Mouse (Mus musculus): ENCODE measurements around the gene Lcn5. TPM values are rescaled to one million over a fixed set of nuclear protein-coding genes. Genes with fewer than 3 reads are reported as not detected.

The Lcn5 gene
- total RNA-seq, 1 experiment from 2014 or later = not detected

Other genes starting within 250 kb of the Lcn5 start
- gene Fut7, start 234.7 kb upstream of the Lcn5 start, total RNA-seq (2017) = 8.9 to 13.9 TPM (median 11.0 TPM) in 3 replicates
- gene Abca2, start 229.2 kb upstream of the Lcn5 start, total RNA-seq (2017) = 16.8 to 46.8 TPM (median 17.5 TPM) in 3 replicates
- not detected in 3 replicates for gene Clic3, start 201.1 kb upstream of the Lcn5 start, total RNA-seq (2017)
- 21.4 to 39.6 TPM (median 32.9 TPM) in 3 replicates for gene Paxx, start 196.9 kb upstream of the Lcn5 start, total RNA-seq (2017)
- not detected in 3 replicates for gene Ptgds, start 187.9 kb upstream of the Lcn5 start, total RNA-seq (2017)
- gene Lcn12, start 164.0 kb upstream of the Lcn5 start, total RNA-seq (2017) = not detected in 3 replicates
- 33.3 to 58.1 TPM (median 38.6 TPM) in 3 replicates for gene Fbxw5, start 157.2 kb upstream of the Lcn5 start, total RNA-seq (2017)
- not detected in 3 replicates for gene C8g, start 156.2 kb upstream of the Lcn5 start, total RNA-seq (2017)
- 16.6 to 29.4 TPM (median 18.0 TPM) in 3 replicates for gene Traf2, start 111.0 kb upstream of the Lcn5 start, total RNA-seq (2017)
- 80.0 to 121 TPM (median 114 TPM) in 3 replicates for gene Edf1, start 100.1 kb upstream of the Lcn5 start, total RNA-seq (2017)
- gene Mamdc4, start 83.1 kb upstream of the Lcn5 start, total RNA-seq (2017) = 2.8 to 6.2 TPM in 2 of 3 replicates, not detected in the other
- gene Phpt1, start 82.7 kb upstream of the Lcn5 start, total RNA-seq (2017) = 0.67 to 1.9 TPM (median 1.1 TPM) in 3 replicates
- gene Ajm1, start 76.2 kb upstream of the Lcn5 start, total RNA-seq (2017) = 0.10 TPM in 1 of 3 replicates, not detected in the others
- gene Rabl6, start 49.4 kb upstream of the Lcn5 start, total RNA-seq (2017) = 42.7 to 71.6 TPM (median 51.7 TPM) in 3 replicates
- gene Ccdc183, start 40.3 kb upstream of the Lcn5 start, total RNA-seq (2017) = not detected in 3 replicates
- 12.4 to 19.4 TPM (median 14.3 TPM) in 3 replicates for gene Tmem141, start 35.9 kb upstream of the Lcn5 start, total RNA-seq (2017)
- not detected in 3 replicates for gene Fcna, start 29.9 kb upstream of the Lcn5 start, total RNA-seq (2017)
- gene Lcn8, start 4.8 kb upstream of the Lcn5 start, total RNA-seq (2017) = not detected in 3 replicates
- not detected in 3 replicates for gene Lcn6, start 18.8 kb downstream of the Lcn5 start, total RNA-seq (2017)
- not detected in 3 replicates for gene Lcn10, start 24.8 kb downstream of the Lcn5 start, total RNA-seq (2017)
- gene Obp2a, start 42.1 kb downstream of the Lcn5 start, total RNA-seq (2017) = not detected in 3 replicates
- 1.5 to 4.4 TPM (median 3.9 TPM) in 3 replicates for gene Bmyc, start 48.8 kb downstream of the Lcn5 start, total RNA-seq (2017)
- gene Obp2b, start 79.1 kb downstream of the Lcn5 start, total RNA-seq (2017) = not detected in 3 replicates
- gene Lcn3, start 107.6 kb downstream of the Lcn5 start, total RNA-seq (2017) = not detected in 3 replicates
- gene Lcn11, start 119.1 kb downstream of the Lcn5 start, total RNA-seq (2017) = not detected in 3 replicates
- not detected in 3 replicates for gene Gm13539, start 124.3 kb downstream of the Lcn5 start, total RNA-seq (2017)
- not detected in 3 replicates for gene Glt6d1, start 157.9 kb downstream of the Lcn5 start, total RNA-seq (2017)
- gene Lcn9, start 165.2 kb downstream of the Lcn5 start, total RNA-seq (2017) = not detected in 3 replicates
- gene Sohlh1, start 189.3 kb downstream of the Lcn5 start, total RNA-seq (2017) = 0.39 TPM in 1 of 3 replicates, not detected in the others
- 0.43 TPM in 1 of 3 replicates, not detected in the others for gene Kcnt1, start 205.8 kb downstream of the Lcn5 start, total RNA-seq (2017)